ENCODE assay signal across 9 mouse cellular contexts in the genomic region with DNA sequence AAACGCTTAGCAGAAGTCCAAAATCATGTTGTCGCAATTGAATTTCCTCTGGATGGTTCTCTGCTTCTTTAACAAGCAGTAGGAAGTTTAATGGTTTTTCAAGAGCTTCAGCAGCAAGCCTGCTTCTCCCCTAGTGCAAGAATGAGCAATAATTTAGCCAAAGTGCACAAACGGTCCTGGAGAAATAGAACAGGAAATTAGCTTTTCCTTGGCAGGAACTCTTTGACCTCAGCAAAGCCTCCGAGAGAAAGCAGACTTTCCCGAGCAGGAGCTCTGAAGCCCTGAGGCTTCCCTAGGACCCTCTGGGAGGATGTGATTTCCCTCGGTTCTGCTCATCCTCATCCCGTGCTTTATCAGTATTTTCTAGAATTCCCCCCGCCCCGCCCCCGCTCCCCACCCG. TPM values are rescaled to one million over a fixed set of nuclear protein-coding genes. Genes with fewer than 3 reads are reported as not detected.
DNase-seq lines count a peak whose midpoint lies in the region; ATAC-seq and TF ChIP-seq lines count a peak whose summit lies in the region.
"Had no signal": no experiment of that assay in that cellular context is flagged by ENCODE, and none has a peak within 500 bp of the region (broad histone marks: within the 10 kb centered on the region; RNA-seq: fewer than 3 reads in every experiment).

No protein-coding gene starts in this region.

- no peaks in the 10 kb centered on the region for H3K9me3 ChIP-seq in kidney, embryonic 15.5 days (replicated peaks)
- H3K9me3 ChIP-seq in embryonic facial prominence, embryonic 11.5 days (replicated peaks; ENCODE audit: control insufficient read depth, low read length), result no peaks in the 10 kb centered on the region
- H3K9me3 ChIP-seq in heart, embryonic 15.5 days (replicated peaks), result no peaks in the 10 kb centered on the region

- H3K9ac ChIP-seq in kidney, embryonic 15.5 days, result peak overlapping the region; percentile 14; the same call in 1 of the 2 replicates
- no peak overlapping the region for H3K9ac ChIP-seq in embryonic facial prominence, embryonic 11.5 days (replicated peaks; ENCODE audit: low read length)
- no peak overlapping the region for H3K9ac ChIP-seq in heart, embryonic 15.5 days

- H3K27ac ChIP-seq in kidney, embryonic 15.5 days, result peak overlapping the region; percentile 90
- H3K27ac ChIP-seq in embryonic facial prominence, embryonic 11.5 days (replicated peaks; ENCODE audit: low read depth, low read length), result peak overlapping the region; percentile 43
- peak overlapping the region; percentile 57 for H3K27ac ChIP-seq in heart, embryonic 15.5 days
- H3K27ac ChIP-seq in macrophage, result peak overlapping the region; percentile 51

- H3K36me3 ChIP-seq in kidney, embryonic 15.5 days, result no peaks in the 10 kb centered on the region
- no peaks in the 10 kb centered on the region for H3K36me3 ChIP-seq in embryonic facial prominence, embryonic 11.5 days (replicated peaks; ENCODE audit: control insufficient read depth, insufficient read depth, low read depth, low read length)
- no peaks in the 10 kb centered on the region for H3K36me3 ChIP-seq in heart, embryonic 15.5 days
- H3K36me3 ChIP-seq in macrophage (ENCODE audit: inconsistent target), result no peaks in the 10 kb centered on the region

- no peaks in the 10 kb centered on the region for H3K79me2 ChIP-seq in macrophage (ENCODE audit: inconsistent target)

- H3K4me3 ChIP-seq in kidney, embryonic 15.5 days (replicated peaks), result no peak overlapping the region
- no peak overlapping the region for H3K4me3 ChIP-seq in embryonic facial prominence, embryonic 11.5 days (ENCODE audit: low read depth, low read length)
- H3K4me3 ChIP-seq in heart, embryonic 15.5 days, result no peak overlapping the region
- no peak overlapping the region for H3K4me3 ChIP-seq in macrophage (ENCODE audit: inconsistent target)
- no peak overlapping the region for H3K4me3 ChIP-seq in lung, adult 2 months (replicated peaks; ENCODE audit: extremely low read depth, low read depth, low read length)

- ATAC-seq in kidney, embryonic 15.5 days (replicated peaks; ENCODE audit: low FRiP score), result no peak
- ATAC-seq in embryonic facial prominence, embryonic 11.5 days (replicated peaks; ENCODE audit: insufficient number of reproducible peaks, low FRiP score, low TSS enrichment, low read depth), result 0 out of 2 replicates have a peak, but pooled peaks have one; percentile 14
- 0 out of 2 replicates have a peak, but pooled peaks have one; percentile 44 for ATAC-seq in heart, embryonic 15.5 days (replicated peaks; ENCODE audit: insufficient number of reproducible peaks, insufficient read depth, low FRiP score, low read depth)

- WGBS in kidney, embryonic 15.5 days, result 8% methylated on average over 11 of the region's 11 CpGs
- WGBS in embryonic facial prominence, embryonic 11.5 days, result 21% methylated on average over 11 of the region's 11 CpGs
- 23% methylated on average over 11 of the region's 11 CpGs for WGBS in heart, embryonic 15.5 days
- WGBS in macrophage (ENCODE audit: missing documents), result 28% methylated on average over 11 of the region's 11 CpGs
- WGBS in lung, adult 2 months, result 25% methylated on average over 11 of the region's 11 CpGs

- no peak for TF ChIP-seq CTCF in lung, adult 2 months (IDR thresholded peaks at IDR 0.05; ENCODE audit: insufficient read depth, low read length)

- no peak for DNase-seq in kidney, postnatal 10 days
- peak; percentile 63 for DNase-seq in embryonic facial prominence, embryonic 11.5 days (ENCODE audit: low spot score)
- no peak for DNase-seq in left cerebral cortex, postnatal 10 days (ENCODE audit: extremely low spot score in 1 of 2, low spot score in 2 of 2)
- no peak for DNase-seq in thymus, postnatal 25 days
- no peak for DNase-seq in lung, adult 2 months
- DNase-seq: cerebellum, postnatal 10 days had no signal

- H3K4me2 ChIP-seq in kidney, embryonic 15.5 days, result peak overlapping the region; percentile 49
- H3K4me2 ChIP-seq in embryonic facial prominence, embryonic 11.5 days (ENCODE audit: low read depth, low read length), result peak overlapping the region; percentile 14
- peak overlapping the region; percentile 41 for H3K4me2 ChIP-seq in heart, embryonic 15.5 days

- TF ChIP-seq POLR2A in lung, adult 2 months (IDR thresholded peaks at IDR 0.05; ENCODE audit: borderline replicate concordance, extremely low read depth, low read depth, low read length), result no peak

- H3K4me1 ChIP-seq in kidney, embryonic 15.5 days, result peaks cover 69% of the 10 kb centered on the region
- 0 out of 2 replicates have a peak, but pooled peaks cover 2% of the 10 kb centered on the region for H3K4me1 ChIP-seq in embryonic facial prominence, embryonic 11.5 days (ENCODE audit: control insufficient read depth, insufficient read depth, low read length)
- peaks cover 17% of the 10 kb centered on the region for H3K4me1 ChIP-seq in heart, embryonic 15.5 days (replicated peaks)
- H3K4me1 ChIP-seq in lung, adult 2 months (ENCODE audit: control insufficient read depth, insufficient read depth, low read length), result peaks cover 7% of the 10 kb centered on the region

- intact Hi-C loops in left cerebral cortex, postnatal 10 days (cut with DNase I), result no loop called here

- no peaks in the 10 kb centered on the region for H3K27me3 ChIP-seq in kidney, embryonic 15.5 days
- no peaks in the 10 kb centered on the region for H3K27me3 ChIP-seq in embryonic facial prominence, embryonic 11.5 days (ENCODE audit: control insufficient read depth, insufficient read depth, low read length)
- H3K27me3 ChIP-seq in heart, embryonic 15.5 days, result no peaks in the 10 kb centered on the region

RNA-seq across cellular contexts. Expression of gene Cped1, which starts 13.3 kb away (rescaled TPM):
- 41.8 and 43.9 TPM in 2 replicates for polyA plus RNA-seq in kidney, embryonic 15.5 days (2015; fragmentation: Nextera tagmentation; extraction: Ambion mirVana)
- polyA plus RNA-seq in embryonic facial prominence, embryonic 11.5 days (2014; fragmentation: Nextera tagmentation; extraction: Ambion mirVana), result 40.2 and 42.3 TPM in 2 replicates
- 4.7 and 5.7 TPM in 2 replicates for polyA plus RNA-seq in heart, embryonic 15.5 days (2015; fragmentation: Nextera tagmentation; extraction: Ambion mirVana)
- total RNA-seq in macrophage (2018; cell fraction: chromatin; rRNA removed), result 1 to 10 TPM in 25 of 26 experiments, under 1 TPM in 1; 0.96 to 9.4 (median 3.4) TPM
- total RNA-seq in macrophage (2018; cell fraction: cytosol; rRNA removed), result 1 to 10 TPM in 8 of 26 experiments, under 1 TPM in 18; 0.46 to 1.5 (median 0.85) TPM
- 10 to 100 TPM in 1 of 26 experiments, 1 to 10 TPM in 21, under 1 TPM in 4; 0.58 to 10.0 (median 2.7) TPM for total RNA-seq in macrophage (2018; cell fraction: nucleus; rRNA removed)
- 0.33 to 2.0 TPM (median 1.5 TPM) in 3 replicates for polyA plus RNA-seq in macrophage (2018)
- total RNA-seq in left cerebral cortex, postnatal 10 days (2021), result 1 to 10 TPM; 1.9 to 2.0 TPM
- 23.2 and 29.4 TPM in 2 replicates for polyA plus RNA-seq in lung, adult 2 months (2012; rRNA removed)

RNA-seq across cellular contexts. Expression of gene Ing3, which starts 49.7 kb away (rescaled TPM):
- polyA plus RNA-seq in kidney, embryonic 15.5 days (2015; fragmentation: Nextera tagmentation; extraction: Ambion mirVana), result 64.5 and 72.0 TPM in 2 replicates
- polyA plus RNA-seq in embryonic facial prominence, embryonic 11.5 days (2014; fragmentation: Nextera tagmentation; extraction: Ambion mirVana), result 51.1 and 51.7 TPM in 2 replicates
- 28.8 and 36.6 TPM in 2 replicates for polyA plus RNA-seq in heart, embryonic 15.5 days (2015; fragmentation: Nextera tagmentation; extraction: Ambion mirVana)
- total RNA-seq in macrophage (2018; cell fraction: chromatin; rRNA removed), result 10 to 100 TPM in 25 of 26 experiments, 1 to 10 TPM in 1; 7.5 to 45.1 (median 19.0) TPM
- total RNA-seq in macrophage (2018; cell fraction: cytosol; rRNA removed), result 10 to 100 TPM in 16 of 26 experiments, 1 to 10 TPM in 10; 4.4 to 24.4 (median 10.5) TPM
- total RNA-seq in macrophage (2018; cell fraction: nucleus; rRNA removed), result 10 to 100 TPM in 15 of 26 experiments, 1 to 10 TPM in 11; 6.2 to 26.9 (median 10.9) TPM
- polyA plus RNA-seq in macrophage (2018), result 6.7 to 16.5 TPM (median 13.4 TPM) in 3 replicates
- 10 to 100 TPM; 21.6 to 23.2 TPM for total RNA-seq in left cerebral cortex, postnatal 10 days (2021)
- 6.5 and 7.5 TPM in 2 replicates for polyA plus RNA-seq in lung, adult 2 months (2012; rRNA removed)
